Mouse (Mus musculus): ENCODE measurements around the gene Ybx2. TPM values are rescaled to one million over a fixed set of nuclear protein-coding genes. Genes with fewer than 3 reads are reported as not detected.

Ybx2 gene
- total and polyA plus RNA-seq, 3 experiments: 0.25 to 0.39 TPM; not detected in 1

DNA sequence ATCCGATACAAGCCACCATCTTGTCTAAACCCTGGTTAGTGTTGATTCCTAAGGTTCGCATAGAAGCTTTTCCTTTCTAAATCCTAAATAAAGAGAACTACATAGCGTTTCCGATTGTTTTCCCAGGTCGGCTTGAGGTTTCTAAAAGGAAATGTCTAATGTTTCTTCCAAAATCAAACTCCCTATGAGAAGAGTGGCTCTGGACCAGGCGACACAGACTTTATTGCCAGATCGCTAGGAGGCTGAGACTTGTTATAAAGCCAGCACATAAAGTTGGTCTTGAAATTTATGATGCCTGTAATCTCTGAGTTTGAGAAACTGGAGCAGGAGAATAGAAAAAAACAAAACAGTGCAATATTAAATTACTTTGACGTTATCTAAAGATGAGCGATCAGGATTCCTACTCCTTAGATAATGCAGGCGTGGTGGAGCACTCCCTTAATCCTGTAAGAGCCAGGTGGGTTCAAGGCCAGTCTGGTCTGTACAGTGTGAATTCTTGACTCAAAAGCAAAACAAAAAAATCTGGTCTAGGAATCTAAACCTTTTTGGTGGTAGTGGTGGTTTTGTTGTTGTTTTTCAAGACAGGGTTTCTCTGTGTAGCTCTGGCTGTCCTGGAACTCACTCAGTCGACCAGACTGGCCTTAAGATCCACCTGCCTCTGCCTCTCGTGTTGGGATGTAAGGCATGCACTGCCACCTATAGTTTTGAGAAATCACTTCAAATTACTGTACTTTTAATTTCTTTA is 13.4 kb upstream of the Ybx2 start:
- Histone ChIP-seq H3K9ac (ENCODE audit: insufficient read depth, low read depth) (peak overlapping the region; percentile 88), H3K36me3 (replicated peaks in 1 of 2; ENCODE audit: control insufficient read depth in 1 of 2, insufficient read depth in 1 of 2, low read length in 1 of 2) (peaks cover 19 to 24% of the 10 kb centered on the region in 2 experiments), H3K79me2 (replicated peaks; ENCODE audit: control insufficient read depth, extremely low read depth, insufficient read depth, poor library complexity, severe bottlenecking) (peaks cover 38% of the 10 kb centered on the region), H3K4me1 (ENCODE audit: control insufficient read depth in 1 of 2, insufficient read depth in 2 of 2) (peaks cover 10 to 33% of the 10 kb centered on the region in 2 experiments), H3K4me3 (replicated peaks in 1 of 3; ENCODE audit: low read depth in 2 of 3, low read length in 2 of 3, poor library complexity in 1 of 3) (peak overlapping the region; percentile 47 to 95 (median 73)), H3K4me2 (ENCODE audit: insufficient read depth, low read depth, poor library complexity, severe bottlenecking) (peak overlapping the region; percentile 94), H3K9me3 (replicated peaks; ENCODE audit: low read length) (no peaks in the 10 kb centered on the region), H3K27ac (ENCODE audit: insufficient read depth, low read depth) (peak overlapping the region; percentile 94), H3K27me3 (replicated peaks) (no peaks in the 10 kb centered on the region)
- in situ Hi-C loops (cut with MboI; ENCODE audit: low pct_ligation_motif_present, low pct_unique_long_range_greater_than_20kb, low sequenced_read_pairs) (no loop called here), dilution Hi-C loops (cut with MboI; ENCODE audit: extremely low pct_ligation_motif_present, extremely low pct_unique_long_range_greater_than_20kb, low sequenced_read_pairs) (no loop called here)
- peak; percentile 61 for DNase-seq (ENCODE audit: extremely low read depth)
- TF ChIP-seq ZC3H11A (IDR thresholded peaks at IDR 0.05; ENCODE audit: low read depth, low read length): no peak
- TF ChIP-seq HCFC1 (IDR thresholded peaks at IDR 0.05; ENCODE audit: low read depth, low read length): no peak
- TF ChIP-seq MAFK (IDR thresholded peaks at IDR 0.05; ENCODE audit: insufficient replicate concordance, low read length): 0 out of 2 replicates have a peak, but pooled peaks have one; percentile 49
- 0 out of 2 replicates have a peak, but pooled peaks have one; percentile 50 for TF ChIP-seq CHD2 (IDR thresholded peaks at IDR 0.05; ENCODE audit: low read length)
- peak; percentile 18; the same call in 1 of the 2 replicates for TF ChIP-seq SIN3A (IDR thresholded peaks at IDR 0.05; ENCODE audit: low read length)
- peak; percentile 29; the same call in 1 of the 2 replicates for TF ChIP-seq JUND (conservative IDR thresholded peaks at IDR 0.05; ENCODE audit: low read depth, low read length)
- no peak for TF ChIP-seq JUN (IDR thresholded peaks at IDR 0.05; ENCODE audit: insufficient read depth, low read depth, low read length)
- no peak for TF ChIP-seq ELF1 (IDR thresholded peaks at IDR 0.05; ENCODE audit: low read depth, low read length)
- TF ChIP-seq ZNF384 (IDR thresholded peaks at IDR 0.05; ENCODE audit: low read depth, low read length): no peak
- TF ChIP-seq IRF4 (IDR thresholded peaks at IDR 0.05; ENCODE audit: low read depth, low read length): no peak; the same call in 1 of the 2 replicates
- TF ChIP-seq TCF12 (IDR thresholded peaks at IDR 0.05; ENCODE audit: low read depth, low read length): no peak
- no peak; the same call in 1 of the 2 replicates for TF ChIP-seq ETS1 (conservative IDR thresholded peaks at IDR 0.05; ENCODE audit: low read depth, low read length)
- TF ChIP-seq USF1 (IDR thresholded peaks at IDR 0.05; ENCODE audit: low read depth, low read length): no peak
- no peak; the same call in 1 of the 2 replicates for TF ChIP-seq USF2 (conservative IDR thresholded peaks at IDR 0.05; ENCODE audit: low read depth, low read length)
- TF ChIP-seq POLR2AphosphoS2 (IDR thresholded peaks at IDR 0.05; ENCODE audit: low read depth, low read length): no peak; the same call in 1 of the 2 replicates
- no peak; the same call in 1 of the 2 replicates for TF ChIP-seq MXI1 (IDR thresholded peaks at IDR 0.05; ENCODE audit: low read depth, low read length)
- no peak for TF ChIP-seq ZKSCAN1 (IDR thresholded peaks at IDR 0.05; ENCODE audit: borderline replicate concordance, low read depth, low read length)
- TF ChIP-seq BHLHE40 (IDR thresholded peaks at IDR 0.05; ENCODE audit: low read depth, low read length): no peak
- TF ChIP-seq NRF1 (IDR thresholded peaks at IDR 0.05; ENCODE audit: low read depth, low read length): no peak
- TF ChIP-seq PAX5 (IDR thresholded peaks at IDR 0.05; ENCODE audit: low read length): no peak
- TF ChIP-seq KAT2A (IDR thresholded peaks at IDR 0.05; ENCODE audit: insufficient replicate concordance, low read length): no peak
- 0 out of 2 replicates have a peak, but pooled peaks have one; percentile 14 for TF ChIP-seq SMC3 (IDR thresholded peaks at IDR 0.05; ENCODE audit: low read depth, low read length)
- peak; percentile 77; the same call in 1 of the 2 replicates for TF ChIP-seq CHD1 (IDR thresholded peaks at IDR 0.05; ENCODE audit: low read depth, low read length)
- no peak for TF ChIP-seq MAZ (IDR thresholded peaks at IDR 0.05; ENCODE audit: low read depth, low read length)
- no peak for TF ChIP-seq RCOR1 (conservative IDR thresholded peaks at IDR 0.05; ENCODE audit: low read depth, low read length)
- 0 out of 2 replicates have a peak, but pooled peaks have one; percentile 1 for TF ChIP-seq UBTF (IDR thresholded peaks at IDR 0.05; ENCODE audit: low read depth, low read length)
- TF ChIP-seq MYC (IDR thresholded peaks at IDR 0.05; ENCODE audit: low read depth, low read length): no peak
- peak; percentile 60 for TF ChIP-seq RAD21 (IDR thresholded peaks at IDR 0.05; ENCODE audit: low read depth, low read length)
- no peak for TF ChIP-seq MEF2A (IDR thresholded peaks at IDR 0.05; ENCODE audit: borderline replicate concordance, low read depth, low read length)
- 0 out of 2 replicates have a peak, but pooled peaks have one; percentile 12 for TF ChIP-seq ZMIZ1 (IDR thresholded peaks at IDR 0.05; ENCODE audit: low read depth, low read length)
- TF ChIP-seq MAX (IDR thresholded peaks at IDR 0.05; ENCODE audit: low read length): no peak
- peak; percentile 5 to 63; a peak in 2 of 4 replicates for TF ChIP-seq CTCF (conservative IDR thresholded peaks at IDR 0.05 in 1 of 2, IDR thresholded peaks at IDR 0.05 in 1 of 2; ENCODE audit: low read depth in 2 of 2, low read length in 2 of 2)
- TF ChIP-seq TBP (conservative IDR thresholded peaks at IDR 0.05; ENCODE audit: low read depth, low read length): no peak
- no peak for TF ChIP-seq GABPA (IDR thresholded peaks at IDR 0.05; ENCODE audit: insufficient replicate concordance, low read depth, low read length)

Measured in CH12.LX (cell line).